Mouse (Mus musculus) thymus, adult 2 months (tissue): Measurements from ENCODE around the gene Cd79b. TPM values are rescaled to one million over a fixed set of nuclear protein-coding genes. Genes with fewer than 3 reads are reported as not detected.
A peak's percentile ranks its signal among the peaks of the same experiment; 100 is the strongest.

Experiments used
- DNase-seq: peaks from one replicate; pipeline ENCODE4 v3.0.0; 2021
- H3K27ac ChIP-seq: fragments of 200-500 bp; 2 replicates; pipeline ENCODE4 v1.5.1; 2012; ENCODE audit warnings: low read length, control low read depth; ENCODE audit not compliant: control insufficient read depth, insufficient read depth
- H3K27me3 ChIP-seq: fragments of 200-500 bp; 2 replicates; pipeline ENCODE4 v1.6.1; 2012; ENCODE audit warnings: mild to moderate bottlenecking, low read length, moderate library complexity, mixed read lengths; ENCODE audit not compliant: control insufficient read depth, insufficient read depth
- H3K36me3 ChIP-seq: fragments of 200-500 bp; 2 replicates; pipeline ENCODE4 v1.6.1; 2012; ENCODE audit warnings: mild to moderate bottlenecking, low read length, moderate library complexity; ENCODE audit not compliant: control insufficient read depth, insufficient read depth
- H3K4me1 ChIP-seq: fragments of 200-500 bp; replicated peaks from 2 replicates; pipeline ENCODE4 v1.6.1; 2012; ENCODE audit warnings: low read length; ENCODE audit not compliant: control insufficient read depth, insufficient read depth
- H3K4me3 ChIP-seq: fragments of 200-500 bp; 2 replicates; pipeline ENCODE4 v1.5.1; 2012; ENCODE audit warnings: mild to moderate bottlenecking, low read length, control low read depth, moderate library complexity; ENCODE audit not compliant: control insufficient read depth, insufficient read depth
- CTCF ChIP-seq: fragments of 200-500 bp; IDR thresholded peaks from 2 replicates; pipeline ENCODE4 v1.5.1; 2012; ENCODE audit warnings: mild to moderate bottlenecking, control low read depth, low read length, moderate library complexity, borderline replicate concordance; ENCODE audit not compliant: control insufficient read depth, poor library complexity, insufficient read depth; ENCODE audit errors: extremely low read depth
- POLR2A ChIP-seq: fragments of 200-500 bp; IDR thresholded peaks from 2 replicates; pipeline ENCODE4 v1.6.1; 2012; ENCODE audit warnings: mild to moderate bottlenecking, low read length, control low read depth, moderate library complexity; ENCODE audit not compliant: control insufficient read depth, poor library complexity, insufficient read depth; ENCODE audit errors: extremely low read depth
- WGBS: fragments of 180-500 bp; shearing (Covaris S2); methylation state at CpG from one replicate; pipeline ENCODE4 v1.1.7; 2018; 5-methylcytosine and 5-hydroxymethylcytosine counted together
- polyA plus RNA-seq: library from polyadenylated mRNA; depleted of rRNA; stranded (reverse); fragments of >200 nt; gene quantifications from 2 replicates; pipeline ENCODE4 v1.2.3, GENCODE M21; 2012; rRNA removed

The Cd79b gene
- polyA plus RNA-seq, 1 experiment = 33.2 TPM

DNA sequence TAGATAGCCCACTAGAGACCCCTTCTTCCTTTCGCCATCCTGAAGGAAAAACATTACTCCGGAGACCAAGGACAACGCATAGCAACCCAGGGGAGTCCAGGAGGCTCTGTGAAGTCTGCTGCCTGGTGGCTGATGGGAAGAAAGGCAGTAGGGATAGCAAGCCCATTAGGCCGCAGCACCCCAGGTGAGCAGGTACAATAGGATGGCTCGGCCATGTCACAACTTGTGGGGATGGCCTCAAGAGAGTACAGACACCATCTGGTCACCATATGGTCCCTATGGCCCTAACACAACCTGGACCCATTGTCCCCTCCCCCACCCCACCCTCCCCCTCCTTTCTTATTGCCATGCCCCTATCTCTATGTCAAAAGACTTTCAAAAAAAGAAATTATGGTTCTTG is 46.7 kb downstream of the Cd79b start:
- WGBS = 95% methylated on average over 5 of the region's 5 CpGs
- Histone ChIP-seq H3K4me3 (no peak overlapping the region), H3K36me3 (peaks cover 51% of the 10 kb centered on the region), H3K27me3 (no peaks in the 10 kb centered on the region), H3K27ac (peak overlapping the region; percentile 89; the same call in 1 of the 2 replicates), H3K4me1 (peaks cover 36% of the 10 kb centered on the region)
- no peak for DNase-seq
- TF ChIP-seq POLR2A (no peak), CTCF (no peak)

DNA sequence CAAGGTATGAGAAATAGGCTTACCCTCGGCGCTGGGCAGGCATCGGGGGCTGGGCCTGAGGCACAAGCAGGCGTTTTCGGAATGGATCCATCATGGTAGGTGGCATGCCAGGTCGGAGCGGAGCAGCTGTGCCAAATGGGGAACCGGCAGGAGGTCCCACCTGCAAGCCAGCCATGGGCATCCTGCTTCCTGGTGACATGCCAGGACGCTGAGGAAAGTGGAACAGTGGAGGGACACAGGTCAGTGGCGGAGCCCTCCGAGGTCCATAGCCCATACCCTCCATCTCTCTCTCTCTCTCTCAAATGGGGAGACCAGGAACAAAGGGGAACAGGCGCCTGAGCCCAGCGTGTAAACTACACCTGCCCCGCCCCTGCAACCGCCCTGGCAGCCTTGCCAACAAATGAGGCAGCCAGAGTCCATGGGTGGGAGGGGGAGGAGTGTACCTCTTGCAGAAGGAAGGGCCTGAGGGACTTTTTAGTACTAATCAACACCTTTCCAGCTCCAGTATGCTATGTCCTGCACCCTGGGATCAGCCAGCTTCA is 47.2 kb downstream of the Cd79b start:
- H3K4me3 ChIP-seq = no peak overlapping the region
- TF ChIP-seq POLR2A = no peak
- TF ChIP-seq CTCF = no peak
- DNase-seq = no peak
- WGBS = 83% methylated on average over 15 of the region's 15 CpGs
- H3K27me3 ChIP-seq = no peaks in the 10 kb centered on the region
- peaks cover 36% of the 10 kb centered on the region for H3K4me1 ChIP-seq
- no peak overlapping the region for H3K27ac ChIP-seq
- H3K36me3 ChIP-seq = peaks cover 56% of the 10 kb centered on the region

DNA sequence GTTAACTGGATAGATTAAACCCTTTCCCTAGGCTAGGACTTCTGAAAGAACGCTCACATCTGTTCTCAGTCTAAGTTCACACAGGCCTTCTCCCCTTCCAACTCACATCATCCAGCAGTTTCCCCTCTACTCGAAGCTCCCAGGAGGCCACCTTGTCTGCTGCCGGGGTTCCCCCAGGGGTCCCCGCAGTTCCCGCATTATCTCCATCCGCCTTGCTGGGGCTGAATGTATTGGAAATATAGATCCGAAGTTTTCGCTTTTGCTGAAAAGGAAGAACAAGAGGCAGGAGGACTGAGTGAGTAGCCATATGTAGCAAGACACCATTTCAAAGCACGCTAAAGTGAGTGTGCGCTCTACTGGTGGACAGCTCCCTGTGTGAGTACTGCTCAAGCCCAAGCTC is 48.1 kb downstream of the Cd79b start:
- Histone ChIP-seq H3K27ac (no peak overlapping the region), H3K4me3 (no peak overlapping the region), H3K36me3 (peaks cover 65% of the 10 kb centered on the region), H3K27me3 (no peaks in the 10 kb centered on the region), H3K4me1 (peaks cover 33% of the 10 kb centered on the region)
- DNase-seq = no peak
- 94% methylated on average over 10 of the region's 10 CpGs for WGBS
- TF ChIP-seq POLR2A (no peak), CTCF (no peak)

DNA sequence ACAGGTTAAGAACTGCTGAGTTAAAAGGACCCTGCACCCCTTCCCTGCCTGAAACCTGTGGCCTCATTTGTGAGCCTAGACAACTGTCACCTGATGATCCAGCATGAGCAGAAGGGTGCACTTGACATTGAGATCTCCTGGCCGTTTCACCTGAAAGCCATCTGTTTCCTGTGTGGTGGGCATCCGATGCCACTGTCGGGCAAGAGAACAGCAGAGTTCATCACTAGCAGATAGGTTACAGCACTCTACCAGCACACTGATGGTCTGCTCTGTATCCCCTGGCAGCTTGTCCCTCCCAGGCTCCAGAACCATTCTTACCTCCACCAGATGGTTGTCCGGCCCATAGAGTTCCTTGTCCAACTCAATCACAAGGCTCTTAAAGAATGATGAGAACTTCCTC is 49.0 kb downstream of the Cd79b start:
- no peak for DNase-seq
- Histone ChIP-seq H3K4me3 (no peak overlapping the region), H3K4me1 (peaks cover 27% of the 10 kb centered on the region), H3K27me3 (no peaks in the 10 kb centered on the region), H3K27ac (no peak overlapping the region), H3K36me3 (peaks cover 74% of the 10 kb centered on the region)
- WGBS = 31% methylated on average over 4 of the region's 4 CpGs
- TF ChIP-seq CTCF (no peak), POLR2A (no peak)

DNA sequence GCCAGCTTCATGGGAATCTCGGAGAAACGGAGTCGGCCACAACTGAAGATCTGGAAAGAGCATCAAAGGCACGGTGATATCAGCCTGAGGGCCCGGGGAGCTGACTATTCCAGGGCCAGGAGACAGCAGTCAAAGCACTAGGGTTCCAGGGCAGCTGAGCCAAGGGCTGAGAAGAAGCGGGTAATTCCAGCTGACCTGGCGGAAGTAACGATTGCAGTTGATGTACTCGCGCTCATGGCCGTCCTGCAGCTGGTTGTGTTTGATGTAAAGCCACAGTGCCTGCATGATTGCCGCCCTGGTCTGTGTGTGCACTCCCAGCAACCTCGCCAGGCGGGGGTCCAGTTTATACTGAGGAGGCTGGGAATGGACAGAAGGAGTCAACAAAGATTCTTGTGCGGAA is 49.6 kb downstream of the Cd79b start:
- Histone ChIP-seq H3K4me3 (no peak overlapping the region), H3K36me3 (peaks cover 74% of the 10 kb centered on the region), H3K27ac (no peak overlapping the region), H3K27me3 (no peaks in the 10 kb centered on the region), H3K4me1 (peaks cover 21% of the 10 kb centered on the region)
- TF ChIP-seq CTCF = no peak
- TF ChIP-seq POLR2A = no peak
- WGBS = 98% methylated on average over 15 of the region's 15 CpGs
- no peak for DNase-seq

DNA sequence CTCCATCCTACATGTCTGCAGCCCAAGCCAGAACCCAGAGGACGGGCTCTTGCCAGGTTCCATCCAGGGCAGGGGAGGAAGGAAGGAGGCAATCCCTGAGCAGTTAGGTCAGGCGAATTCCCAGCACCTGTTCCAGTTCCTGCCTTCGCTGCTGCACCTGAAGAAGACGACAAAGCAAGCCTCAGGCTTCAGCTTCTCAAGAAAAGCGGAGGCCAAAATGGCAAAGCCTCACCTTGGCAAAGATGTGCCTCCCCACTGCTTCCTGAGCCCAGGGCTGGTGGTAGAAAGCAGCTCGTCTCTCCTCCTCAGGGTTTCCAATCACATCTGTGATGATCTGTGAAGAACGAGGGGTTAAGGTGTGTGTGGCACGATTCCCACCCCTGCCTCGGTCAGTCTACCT is 50.6 kb downstream of the Cd79b start:
- H3K36me3 ChIP-seq = peaks cover 74% of the 10 kb centered on the region
- no peak overlapping the region for H3K4me3 ChIP-seq
- DNase-seq = no peak
- H3K27ac ChIP-seq = no peak overlapping the region
- H3K27me3 ChIP-seq = no peaks in the 10 kb centered on the region
- no peak for TF ChIP-seq POLR2A
- no peak for TF ChIP-seq CTCF
- WGBS = 90% methylated on average over 9 of the region's 9 CpGs
- peaks cover 18% of the 10 kb centered on the region for H3K4me1 ChIP-seq

Other genes with a start within 250 kb of the Cd79b start
- 14.9 and 18.4 TPM in 2 replicates for gene Taco1, start 248.7 kb downstream of the Cd79b start, polyA plus RNA-seq
- gene Map3k3, start 230.1 kb downstream of the Cd79b start, polyA plus RNA-seq = 45.6 and 46.0 TPM in 2 replicates
- gene Gm10840, start 153.9 kb downstream of the Cd79b start, polyA plus RNA-seq = not detected in 2 replicates
- gene Limd2, start 153.9 kb downstream of the Cd79b start, polyA plus RNA-seq = 569 and 594 TPM in 2 replicates
- gene Strada, start 112.6 kb downstream of the Cd79b start, polyA plus RNA-seq = 40.3 and 40.5 TPM in 2 replicates
- 15.5 and 16.9 TPM in 2 replicates for gene Ccdc47, start 98.4 kb downstream of the Cd79b start, polyA plus RNA-seq
- 16.7 and 19.9 TPM in 2 replicates for gene Ddx42, start 97.8 kb downstream of the Cd79b start, polyA plus RNA-seq
- gene Ftsj3, start 58.7 kb downstream of the Cd79b start, polyA plus RNA-seq = 23.7 and 25.3 TPM in 2 replicates
- 53.9 and 56.1 TPM in 2 replicates for gene Psmc5, start 58.6 kb downstream of the Cd79b start, polyA plus RNA-seq
- gene Smarcd2, start 41.8 kb downstream of the Cd79b start, polyA plus RNA-seq = 552 and 570 TPM in 2 replicates
- 0.42 and 0.47 TPM in 2 replicates for gene Tcam1, start 38.1 kb downstream of the Cd79b start, polyA plus RNA-seq
- gene Gh, start 12.9 kb downstream of the Cd79b start, polyA plus RNA-seq = 0.74 and 1.7 TPM in 2 replicates
- gene Scn4a, start 38.5 kb upstream of the Cd79b start, polyA plus RNA-seq = 0.92 and 1.2 TPM in 2 replicates
- 30.1 and 31.1 TPM in 2 replicates for gene Prr29, start 50.7 kb upstream of the Cd79b start, polyA plus RNA-seq
- 185 and 222 TPM in 2 replicates for gene Icam2, start 73.3 kb upstream of the Cd79b start, polyA plus RNA-seq
- gene Ern1, start 173.1 kb upstream of the Cd79b start, polyA plus RNA-seq = 18.1 and 21.9 TPM in 2 replicates